Mouse (Mus musculus) limb, embryonic 11.5 days (tissue): ENCODE results near the gene Creb3l2. TPM values are rescaled to one million over a fixed set of nuclear protein-coding genes. Genes with fewer than 3 reads are reported as not detected.
A peak's percentile ranks its signal among the peaks of the same experiment; 100 is the strongest.

Experiments
- ATAC-seq: fragments of 200-750 bp; cut with Nextera tagmentation; 2 replicates; pipeline ENCODE4 v1.8.0; 2017; ENCODE audit warnings: low read depth; ENCODE audit not compliant: insufficient number of reproducible peaks, low FRiP score, low TSS enrichment
- DNase-seq: peaks from one replicate; pipeline ENCODE4 v3.0.0-alpha.2; 2015; ENCODE audit warnings: low spot score
- H3K27ac ChIP-seq: fragments of 300-500 bp; sonication (generic); replicated peaks from 2 replicates; pipeline ENCODE4 v1.5.1; 2014; ENCODE audit warnings: low read depth, mild to moderate bottlenecking, low read length
- H3K27me3 ChIP-seq: fragments of 300-500 bp; sonication (generic); 2 replicates; pipeline ENCODE4 v1.6.1; 2014; ENCODE audit warnings: mild to moderate bottlenecking, low read length, mixed read lengths; ENCODE audit not compliant: control insufficient read depth, insufficient read depth
- H3K36me3 ChIP-seq: fragments of 300-500 bp; sonication (generic); 2 replicates; pipeline ENCODE4 v1.6.1; 2014; ENCODE audit warnings: mild to moderate bottlenecking, low read length, moderate library complexity, mixed read lengths; ENCODE audit not compliant: control insufficient read depth, insufficient read depth
- H3K4me1 ChIP-seq: fragments of 300-500 bp; sonication (generic); 2 replicates; pipeline ENCODE4 v1.6.1; 2014; ENCODE audit warnings: low read length, mixed read lengths; ENCODE audit not compliant: control insufficient read depth, insufficient read depth
- H3K4me2 ChIP-seq: fragments of 300-500 bp; sonication (generic); 2 replicates; pipeline ENCODE4 v1.6.1; 2014; ENCODE audit warnings: low read depth, mild to moderate bottlenecking, moderate library complexity; ENCODE audit not compliant: severe bottlenecking
- H3K4me3 ChIP-seq: fragments of 300-500 bp; sonication (generic); 2 replicates; pipeline ENCODE4 v1.5.1; 2014; ENCODE audit warnings: low read depth, low read length
- H3K9ac ChIP-seq: fragments of 300-500 bp; sonication (generic); 2 replicates; pipeline ENCODE4 v1.6.1; 2014; ENCODE audit warnings: mild to moderate bottlenecking, low read length
- H3K9me3 ChIP-seq: fragments of 300-500 bp; sonication (generic); 2 replicates; pipeline ENCODE4 v1.6.1; 2016; ENCODE audit warnings: low read length; ENCODE audit not compliant: control insufficient read depth
- WGBS: fragments of 180-500 bp; shearing (Covaris S2); extraction: QIAGEN DNeasy Blood & Tissue Kit; methylation state at CpG from one replicate; pipeline ENCODE4 v1.1.7; 2014; 5-methylcytosine and 5-hydroxymethylcytosine counted together
- polyA plus RNA-seq: library from polyadenylated mRNA; unstranded; fragments of >200 nt; fragmentation: Nextera tagmentation; extraction: Ambion mirVana; gene quantifications from 2 replicates; pipeline ENCODE4 v1.2.1, GENCODE M21; 2014

The Creb3l2 gene
- polyA plus RNA-seq, 1 experiment from 2014 or later, result 25.2 TPM

- Histone ChIP-seq H3K4me1 (peaks cover 8% of the 10 kb centered on the region), H3K27me3 (no peaks in the 10 kb centered on the region)
Observed at GRCm38 (mm10) chr6:37325076-37325475, 116.9 kb downstream of the Creb3l2 start.

GRCm38 (mm10) chr6:37322641-37323040 lies 119.3 kb downstream of the Creb3l2 start:
- no peak overlapping the region for H3K4me3 ChIP-seq
- H3K27ac ChIP-seq, result no peak overlapping the region
- no peaks in the 10 kb centered on the region for H3K9me3 ChIP-seq
- H3K9ac ChIP-seq, result no peak overlapping the region
- ATAC-seq, result no peak
- DNase-seq, result no peak
- H3K4me2 ChIP-seq, result no peak overlapping the region
- WGBS, result 89% methylated on average over 7 of the region's 7 CpGs
- no peaks in the 10 kb centered on the region for H3K36me3 ChIP-seq
- peaks cover 3% of the 10 kb centered on the region; the same call in 1 of the 2 replicates for H3K4me1 ChIP-seq
- no peaks in the 10 kb centered on the region for H3K27me3 ChIP-seq

More at GRCm38 (mm10) chr6:37325076-37325475, 116.9 kb downstream of the Creb3l2 start:
- Histone ChIP-seq H3K9me3 (no peaks in the 10 kb centered on the region), H3K36me3 (no peaks in the 10 kb centered on the region), H3K4me3 (no peak overlapping the region), H3K27ac (no peak overlapping the region), H3K4me2 (no peak overlapping the region), H3K9ac (no peak overlapping the region)
- DNase-seq (no peak), ATAC-seq (no peak)
- 85% methylated on average over 3 of the region's 3 CpGs for WGBS

- Histone ChIP-seq H3K9ac (no peak overlapping the region), H3K36me3 (no peaks in the 10 kb centered on the region), H3K4me2 (no peak overlapping the region), H3K27ac (no peak overlapping the region), H3K4me3 (no peak overlapping the region), H3K4me1 (no peaks in the 10 kb centered on the region), H3K27me3 (no peaks in the 10 kb centered on the region), H3K9me3 (no peaks in the 10 kb centered on the region)
- ATAC-seq, result no peak
- WGBS, result 89% methylated on average over 9 of the region's 9 CpGs
- no peak for DNase-seq
Observed at GRCm38 (mm10) chr6:37322088-37322487, 119.9 kb downstream of the Creb3l2 start.

- WGBS, result 83% methylated on average over 5 of the region's 5 CpGs
- Histone ChIP-seq H3K36me3 (no peaks in the 10 kb centered on the region), H3K27me3 (no peaks in the 10 kb centered on the region), H3K27ac (no peak overlapping the region), H3K4me2 (no peak overlapping the region), H3K4me1 (no peaks in the 10 kb centered on the region), H3K9me3 (no peaks in the 10 kb centered on the region), H3K4me3 (no peak overlapping the region), H3K9ac (no peak overlapping the region)
- no peak for DNase-seq
- ATAC-seq, result no peak
Observed at GRCm38 (mm10) chr6:37317904-37318303, 124.0 kb downstream of the Creb3l2 start.

- no peak overlapping the region for H3K27ac ChIP-seq
Observed at GRCm38 (mm10) chr6:37315440-37315839, 126.5 kb downstream of the Creb3l2 start.

GRCm38 (mm10) chr6:37310601-37311000 lies 131.3 kb downstream of the Creb3l2 start:
- H3K4me2 ChIP-seq, result no peak overlapping the region
- no peak for DNase-seq
- H3K4me1 ChIP-seq, result no peaks in the 10 kb centered on the region
- no peak overlapping the region for H3K27ac ChIP-seq
- H3K9me3 ChIP-seq, result no peaks in the 10 kb centered on the region
- no peak for ATAC-seq
- no peaks in the 10 kb centered on the region for H3K27me3 ChIP-seq
- no peak overlapping the region for H3K9ac ChIP-seq
- H3K36me3 ChIP-seq, result no peaks in the 10 kb centered on the region
- H3K4me3 ChIP-seq, result no peak overlapping the region
- 94% methylated on average over 4 of the region's 4 CpGs for WGBS

More at GRCm38 (mm10) chr6:37315440-37315839, 126.5 kb downstream of the Creb3l2 start:
- H3K36me3 ChIP-seq, result no peaks in the 10 kb centered on the region
- no peak overlapping the region for H3K4me2 ChIP-seq
- ATAC-seq (no peak), DNase-seq (no peak)
- H3K9me3 ChIP-seq, result no peaks in the 10 kb centered on the region
- H3K4me3 ChIP-seq, result no peak overlapping the region
- no peaks in the 10 kb centered on the region for H3K4me1 ChIP-seq
- no peak overlapping the region for H3K9ac ChIP-seq
- H3K27me3 ChIP-seq, result no peaks in the 10 kb centered on the region

GRCm38 (mm10) chr6:37306616-37307015 lies 135.3 kb downstream of the Creb3l2 start:
- Histone ChIP-seq H3K9ac (no peak overlapping the region), H3K27me3 (peaks cover 4% of the 10 kb centered on the region), H3K27ac (no peak overlapping the region), H3K9me3 (no peaks in the 10 kb centered on the region), H3K4me3 (no peak overlapping the region), H3K4me1 (no peaks in the 10 kb centered on the region), H3K4me2 (no peak overlapping the region), H3K36me3 (no peaks in the 10 kb centered on the region)
- ATAC-seq (no peak), DNase-seq (no peak)
- 100% methylated on average over 1 of the region's 1 CpGs for WGBS

- Histone ChIP-seq H3K9ac (no peak overlapping the region), H3K9me3 (no peaks in the 10 kb centered on the region), H3K4me2 (peak overlapping the region; percentile 99; the same call in 1 of the 2 replicates), H3K4me3 (peak overlapping the region; percentile 65; the same call in 1 of the 2 replicates), H3K4me1 (0 out of 2 replicates have a peak, but pooled peaks cover 4% of the 10 kb centered on the region), H3K27me3 (peaks cover 48% of the 10 kb centered on the region), H3K36me3 (no peaks in the 10 kb centered on the region), H3K27ac (no peak overlapping the region)
- 14% methylated on average over 13 of the region's 13 CpGs for WGBS
- ATAC-seq, result no peak
- no peak for DNase-seq
Observed at GRCm38 (mm10) chr6:37300492-37300891, 141.5 kb downstream of the Creb3l2 start.
